Mouse (Mus musculus): ENCODE data around the gene Rbms3.

GRCm38 (mm10) chr9:116833677-116834076, 796.0 kb downstream of the Rbms3 start:
- TF ChIP-seq CTCF (IDR thresholded peaks at IDR 0.05) (no peak), POLR2A (IDR thresholded peaks at IDR 0.05; ENCODE audit: insufficient read depth, low read depth, low read length) (no peak), EP300 (IDR thresholded peaks at IDR 0.05; ENCODE audit: insufficient read depth, low read depth, low read length) (no peak)
